Mouse (Mus musculus): ENCODE data around the gene Apold1.

DNA sequence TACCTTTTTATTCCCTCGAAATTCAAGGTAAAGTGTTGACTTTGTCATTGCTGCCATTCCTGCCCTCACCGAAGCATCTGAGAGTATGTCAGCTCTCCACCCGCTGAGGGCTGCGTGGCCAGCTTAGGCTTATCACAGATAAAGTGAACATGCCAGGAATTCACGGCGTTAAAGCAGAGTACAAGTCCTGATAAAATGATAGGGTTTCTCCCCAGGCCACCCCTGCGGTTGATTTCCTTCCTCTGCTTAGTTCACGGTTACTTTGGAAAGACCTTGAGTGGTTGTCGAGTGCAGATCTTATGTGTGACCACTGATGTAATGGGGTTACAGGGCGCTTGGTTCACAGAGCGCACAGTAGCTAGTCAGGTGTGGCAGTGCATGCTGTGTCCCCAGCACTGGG is 35.7 kb downstream of the Apold1 start:
- TF ChIP-seq POLR2A (IDR thresholded peaks at IDR 0.05; ENCODE audit: control insufficient read depth, extremely low read depth, insufficient read depth, low read length, poor library complexity) (no peak), CTCF (IDR thresholded peaks at IDR 0.05; ENCODE audit: borderline replicate concordance, control insufficient read depth, extremely low read depth, insufficient read depth, low read length, poor library complexity) (no peak)
